Mouse (Mus musculus) MEL (cell line): ENCODE results near the gene Tmem106c.

Source experiments
- EP300 ChIP-seq, 2 experiments: IDR thresholded peaks; 2 replicates each; pipeline ENCODE4 v1.6.1; 2011; ENCODE audit warnings: improper control_type of control experiment in 2 of 2, low read length in 2 of 2, low read depth in 1 of 2, mild to moderate bottlenecking in 1 of 2
- HCFC1 ChIP-seq: IDR thresholded peaks from 2 replicates; pipeline ENCODE4 v1.6.1; 2012; ENCODE audit warnings: low read depth, mild to moderate bottlenecking, inconsistent platforms, low read length, improper control_type of control experiment, moderate library complexity

DNA sequence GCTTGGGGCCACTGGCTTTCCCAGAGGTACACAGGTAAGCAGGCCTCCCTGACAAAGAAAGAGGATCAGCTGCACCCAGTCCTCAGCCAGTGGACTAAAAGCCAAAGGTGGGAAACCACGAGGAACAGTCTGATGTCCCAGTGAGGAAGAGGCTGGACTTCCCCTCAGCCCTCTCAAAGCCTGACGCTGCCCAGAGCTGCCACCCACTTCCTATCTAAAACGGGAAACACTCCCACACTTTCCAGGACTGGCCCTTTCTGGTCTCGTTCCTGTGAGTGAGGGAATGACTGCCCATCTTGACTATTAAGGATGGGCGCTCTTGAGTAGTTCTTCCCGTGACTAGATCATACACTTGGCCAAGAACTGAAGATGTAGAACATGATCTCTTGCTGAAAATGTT is 36.2 kb upstream of the Tmem106c start:
- no peak for TF ChIP-seq HCFC1
- TF ChIP-seq EP300 (IDR thresholded peaks at IDR 0.05; ENCODE audit: low read depth in 1 of 2, low read length in 2 of 2) = no peak
